Mouse (Mus musculus) CD4-positive, CD25-positive, alpha-beta regulatory T cell (primary cell): ENCODE results near the gene Zfp541. TPM values are rescaled to one million over a fixed set of nuclear protein-coding genes. Genes with fewer than 3 reads are reported as not detected.

Experiments
- polyA plus RNA-seq: library from polyadenylated mRNA; unstranded; fragments of 100-300 nt; shearing (Covaris generic); gene quantifications from one replicate; pipeline ENCODE4 v1.2.1, GENCODE M21; 2017

Zfp541 gene
- 0.06 TPM for polyA plus RNA-seq

DNA sequence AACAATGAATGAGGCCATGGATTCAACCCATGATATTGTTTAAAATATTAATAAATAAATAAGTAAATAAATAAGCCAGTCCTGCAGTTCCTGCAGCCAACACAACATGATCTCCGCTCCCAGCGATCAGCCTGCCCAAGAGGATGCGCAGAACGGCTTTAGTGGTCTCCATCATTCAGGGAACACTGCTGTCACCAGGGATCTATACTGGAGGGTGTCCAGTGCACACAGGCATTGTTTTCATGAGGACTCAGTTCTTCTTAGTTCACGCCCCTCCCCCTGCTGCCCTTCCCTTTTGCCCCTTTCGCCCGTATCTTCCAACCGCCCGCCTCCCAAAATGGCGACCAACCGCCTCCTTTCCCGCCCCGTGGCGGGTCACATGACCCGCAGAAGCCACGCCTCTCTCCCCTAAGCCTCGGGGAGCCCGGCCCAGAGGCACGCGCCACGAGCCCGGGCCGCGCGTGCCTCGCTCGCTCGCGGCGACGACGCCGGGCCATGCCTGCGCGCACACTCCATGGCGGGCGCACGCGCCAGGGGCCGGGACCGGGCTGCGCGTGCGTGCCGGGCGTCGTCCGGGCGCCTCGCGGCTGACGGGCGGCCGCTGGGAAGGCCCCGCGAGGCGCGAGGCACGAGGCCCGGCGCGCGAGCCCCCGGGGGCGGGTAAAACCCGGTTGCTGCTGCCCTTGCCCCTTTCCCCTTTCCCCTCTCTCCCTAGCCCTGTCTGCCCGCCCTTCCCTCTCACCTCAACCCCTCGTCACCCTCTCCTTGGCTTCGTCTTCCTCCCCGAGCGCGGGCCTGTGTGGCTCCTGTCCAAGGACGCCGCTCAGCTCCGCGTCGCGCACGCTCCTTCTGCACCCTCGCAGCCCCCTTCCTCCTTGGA, at the start of gene Zfp541:
TSS of gene Zfp541 (plus strand) at position 596 of the 880 bp plus-strand sequence.

DNA sequence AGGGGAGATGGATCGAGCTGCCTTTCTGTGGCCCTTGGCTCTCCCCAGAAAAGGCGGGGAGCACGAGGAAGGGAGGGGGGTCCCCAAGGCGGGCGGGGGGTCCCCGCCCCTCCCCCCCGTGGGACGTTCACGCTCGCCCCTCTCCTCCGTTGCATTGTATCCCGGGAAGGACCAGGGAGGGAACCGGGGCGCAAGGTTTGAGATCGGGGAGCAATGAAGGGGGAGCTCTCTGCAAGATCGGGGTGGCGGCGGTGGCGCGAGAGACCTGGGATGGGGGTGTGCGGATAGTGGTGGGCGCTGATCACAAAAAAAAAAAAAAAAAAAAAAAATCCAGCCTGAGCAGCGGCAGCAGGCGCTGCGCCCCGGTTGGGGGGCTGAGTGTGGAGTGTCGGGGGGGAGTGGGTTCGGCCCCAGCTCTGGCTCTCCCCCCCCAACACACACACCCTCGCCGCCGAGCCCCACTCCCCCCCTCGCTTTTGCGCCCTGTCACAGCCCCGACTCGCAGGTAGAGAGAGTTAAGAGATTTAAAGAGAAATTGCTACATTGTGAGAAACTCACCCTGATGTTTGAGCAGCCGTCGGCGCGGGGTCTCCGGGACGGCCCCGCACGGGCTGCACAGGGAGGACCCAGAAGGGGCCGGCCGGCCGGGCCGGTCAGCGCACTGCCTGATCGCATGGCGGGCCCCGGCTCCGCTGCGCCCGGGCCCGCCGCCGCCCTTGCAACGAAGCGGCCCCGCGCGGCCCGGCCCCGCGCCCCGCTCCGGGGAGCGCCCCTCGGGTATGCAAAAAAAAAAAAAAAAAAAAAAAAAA, 14.1 kb upstream of the Zfp541 start, which contains the start of gene Bicra:
TSS of gene Bicra (minus strand) at position 584 of the 809 bp plus-strand sequence.

DNA sequence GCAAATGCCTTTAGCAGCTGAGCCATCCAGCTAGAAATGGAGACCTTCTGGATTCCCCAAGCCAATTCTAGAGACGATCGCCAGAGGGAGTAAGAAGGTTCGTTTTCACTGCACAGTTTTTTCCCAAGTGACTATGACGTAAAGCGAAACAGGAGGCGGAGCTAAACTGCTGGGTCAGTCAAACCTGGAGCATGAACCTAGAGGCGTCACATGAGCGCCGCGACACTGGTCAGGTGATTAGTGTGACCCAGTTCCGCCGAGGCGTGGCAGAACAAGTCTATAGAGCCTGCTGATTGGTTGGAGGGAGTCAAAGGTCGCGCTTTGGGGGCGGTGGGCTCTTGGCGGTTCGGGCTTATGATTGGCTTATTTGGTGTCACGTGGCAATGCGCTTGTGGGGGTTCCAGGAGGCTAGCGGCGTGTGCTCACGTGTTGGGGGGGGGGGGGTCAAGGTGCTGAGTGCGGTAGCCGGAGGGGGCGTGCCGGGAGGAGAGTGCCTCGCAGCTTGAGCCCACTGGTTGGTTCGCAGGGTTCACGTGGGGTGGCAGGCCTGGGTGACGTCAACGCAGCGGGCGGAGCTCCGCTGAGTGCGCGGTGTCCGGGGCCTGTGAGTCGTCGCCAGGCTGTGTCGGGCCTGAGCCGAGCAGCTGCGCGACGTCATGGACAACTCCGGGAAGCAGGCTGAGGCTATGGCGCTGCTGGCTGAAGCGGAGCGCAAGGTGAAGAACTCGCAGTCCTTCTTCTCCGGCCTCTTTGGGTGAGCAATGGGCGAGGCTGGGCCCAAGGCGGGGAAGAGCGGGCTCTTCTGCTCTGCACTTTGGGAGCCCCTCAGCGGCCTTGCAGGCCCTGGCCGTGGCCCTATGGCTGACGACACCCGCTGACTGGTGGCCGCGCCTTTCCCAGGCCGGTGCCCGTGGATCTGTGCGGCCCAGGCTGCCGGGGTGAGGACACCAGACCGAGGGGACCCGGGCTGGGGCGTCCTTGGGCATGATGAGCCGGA, 36.7 kb downstream of the Zfp541 start, which contains the start of gene Napa:
TSS of gene Napa (plus strand) at position 438 of the 997 bp plus-strand sequence.

DNA sequence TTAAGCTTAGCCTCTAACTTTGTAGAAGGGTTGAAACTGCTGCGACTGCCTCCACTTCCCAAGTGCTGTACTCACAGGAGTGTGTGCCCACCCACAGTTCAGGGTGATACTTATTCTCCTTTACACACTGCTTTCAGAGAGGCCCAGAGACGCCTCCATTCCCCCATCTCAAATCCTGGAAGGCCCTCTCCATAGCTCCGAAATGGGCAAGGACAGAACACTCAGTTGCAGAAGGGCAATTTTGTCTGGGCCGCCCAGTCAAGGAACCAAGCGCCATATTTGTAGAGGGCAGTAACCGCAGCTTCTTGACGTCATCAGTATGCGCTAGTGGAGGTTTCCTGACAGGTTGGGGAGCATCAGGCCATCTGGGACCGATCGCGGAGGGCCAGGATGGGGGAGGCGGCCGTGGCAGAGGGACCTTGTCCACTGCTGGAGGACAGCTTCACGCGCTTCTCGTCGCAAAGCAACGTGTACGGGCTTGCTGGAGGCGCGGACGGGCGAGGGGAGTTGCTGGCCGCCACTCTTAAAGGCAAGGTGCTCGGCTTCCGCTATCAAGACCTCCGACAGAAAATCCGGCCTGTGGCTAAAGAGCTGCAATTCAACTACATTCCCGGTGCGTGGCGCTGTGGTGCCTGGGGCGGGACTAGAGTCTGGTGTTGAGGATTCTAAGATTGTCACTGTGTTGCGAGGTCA, 58.1 kb downstream of the Zfp541 start, which contains the start of gene Kptn:
TSS of gene Kptn (plus strand) at position 327 of the 693 bp plus-strand sequence.

DNA sequence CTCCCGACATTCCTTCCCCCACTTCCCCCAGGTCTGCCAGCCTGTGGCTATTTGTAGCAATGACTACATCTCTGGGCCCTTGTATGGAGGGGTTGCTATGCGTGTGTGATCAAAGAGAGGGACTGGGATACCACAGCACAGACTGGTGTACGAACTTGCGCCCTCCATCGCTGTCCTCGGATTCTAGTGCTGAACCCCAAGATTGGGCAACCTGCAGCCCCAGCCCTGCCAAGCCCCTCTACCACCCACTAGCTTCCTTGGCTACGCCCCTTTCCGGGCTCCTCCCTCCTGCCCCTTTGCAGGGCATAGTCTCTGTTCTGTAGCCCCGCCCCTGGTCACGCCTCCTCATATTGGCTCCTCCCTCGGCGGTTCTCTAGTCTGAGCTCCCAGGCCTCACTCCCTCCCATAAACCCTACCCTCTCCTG, 67.8 kb downstream of the Zfp541 start, which contains the start of gene Slc8a2:
TSS of gene Slc8a2 (plus strand) at position 406 of the 425 bp plus-strand sequence.

Other genes starting within 250 kb of the Zfp541 start
- gene Obox6, start 222.1 kb upstream of the Zfp541 start, polyA plus RNA-seq: not detected
- gene Crx, start 181.8 kb upstream of the Zfp541 start, polyA plus RNA-seq: not detected
- not detected for gene Crxos, start 179.2 kb upstream of the Zfp541 start, polyA plus RNA-seq
- gene Selenow, start 139.4 kb upstream of the Zfp541 start, polyA plus RNA-seq: 575 TPM
- gene Nop53, start 115.7 kb upstream of the Zfp541 start, polyA plus RNA-seq: 409 TPM
- gene Ehd2, start 94.2 kb upstream of the Zfp541 start, polyA plus RNA-seq: 0.06 TPM
- 7.0 TPM for gene Bicra, start 13.9 kb upstream of the Zfp541 start, polyA plus RNA-seq
- 227 TPM for gene Napa, start 36.6 kb downstream of the Zfp541 start, polyA plus RNA-seq
- 24.4 TPM for gene Kptn, start 58.1 kb downstream of the Zfp541 start, polyA plus RNA-seq
- gene Slc8a2, start 68.0 kb downstream of the Zfp541 start, polyA plus RNA-seq: not detected
- 71.3 TPM for gene Meis3, start 113.3 kb downstream of the Zfp541 start, polyA plus RNA-seq
- 31.8 TPM for gene Dhx34, start 160.2 kb downstream of the Zfp541 start, polyA plus RNA-seq
- gene C5ar2, start 182.3 kb downstream of the Zfp541 start, polyA plus RNA-seq: not detected
- gene C5ar1, start 197.7 kb downstream of the Zfp541 start, polyA plus RNA-seq: not detected
- gene Inafm1, start 211.8 kb downstream of the Zfp541 start, polyA plus RNA-seq: 6.5 TPM
- gene Ccdc9, start 225.0 kb downstream of the Zfp541 start, polyA plus RNA-seq: 69.7 TPM
- gene Bbc3, start 246.6 kb downstream of the Zfp541 start, polyA plus RNA-seq: 40.1 TPM